Mouse (Mus musculus): Measurements from ENCODE around the gene Zcchc2.

- TF ChIP-seq POLR2A (IDR thresholded peaks at IDR 0.05; ENCODE audit: insufficient read length, low read depth) (no peak), TCF12 (IDR thresholded peaks at IDR 0.05; ENCODE audit: insufficient read depth, poor library complexity, severe bottlenecking) (no peak), MAX (IDR thresholded peaks at IDR 0.05; ENCODE audit: low read depth) (no peak), SRF (IDR thresholded peaks at IDR 0.05; ENCODE audit: control insufficient read depth, insufficient read length, low read depth) (no peak), USF1 (IDR thresholded peaks at IDR 0.05; ENCODE audit: low read depth) (no peak), CEBPB (IDR thresholded peaks at IDR 0.05; ENCODE audit: insufficient read depth, poor library complexity, severe bottlenecking) (no peak), TCF3 (IDR thresholded peaks at IDR 0.05; ENCODE audit: insufficient read length, low read depth) (no peak), MYOD1 (IDR thresholded peaks at IDR 0.05; ENCODE audit: control insufficient read depth in 1 of 3, insufficient read length in 2 of 3, low read depth in 2 of 3) (no peak), E2F4 (IDR thresholded peaks at IDR 0.05; ENCODE audit: insufficient read depth) (no peak), POLR2AphosphoS2 (IDR thresholded peaks at IDR 0.05; ENCODE audit: insufficient read length, low read depth) (no peak), MYOG (IDR thresholded peaks at IDR 0.05; ENCODE audit: control insufficient read depth in 1 of 3, insufficient read depth in 1 of 3, insufficient read length in 2 of 3, low read depth in 2 of 3) (no peak)
These were observed 2.0 kb downstream of the Zcchc2 start for GRCm38 (mm10) chr1:105991931-105992837.

Measured in myocyte (in vitro differentiated cells).